Mouse (Mus musculus) liver, postnatal 0 days (tissue): ENCODE data around the gene Epn3.

Experiments used
- CTCF ChIP-seq: sonication (generic); IDR thresholded peaks from 2 replicates; pipeline ENCODE4 v1.5.1; 2016; ENCODE audit warnings: antibody characterized with exemption, low read depth
- EP300 ChIP-seq: IDR thresholded peaks from 2 replicates; pipeline ENCODE4 v1.6.1; 2016; ENCODE audit warnings: antibody characterized with exemption, low read depth, mild to moderate bottlenecking

DNA sequence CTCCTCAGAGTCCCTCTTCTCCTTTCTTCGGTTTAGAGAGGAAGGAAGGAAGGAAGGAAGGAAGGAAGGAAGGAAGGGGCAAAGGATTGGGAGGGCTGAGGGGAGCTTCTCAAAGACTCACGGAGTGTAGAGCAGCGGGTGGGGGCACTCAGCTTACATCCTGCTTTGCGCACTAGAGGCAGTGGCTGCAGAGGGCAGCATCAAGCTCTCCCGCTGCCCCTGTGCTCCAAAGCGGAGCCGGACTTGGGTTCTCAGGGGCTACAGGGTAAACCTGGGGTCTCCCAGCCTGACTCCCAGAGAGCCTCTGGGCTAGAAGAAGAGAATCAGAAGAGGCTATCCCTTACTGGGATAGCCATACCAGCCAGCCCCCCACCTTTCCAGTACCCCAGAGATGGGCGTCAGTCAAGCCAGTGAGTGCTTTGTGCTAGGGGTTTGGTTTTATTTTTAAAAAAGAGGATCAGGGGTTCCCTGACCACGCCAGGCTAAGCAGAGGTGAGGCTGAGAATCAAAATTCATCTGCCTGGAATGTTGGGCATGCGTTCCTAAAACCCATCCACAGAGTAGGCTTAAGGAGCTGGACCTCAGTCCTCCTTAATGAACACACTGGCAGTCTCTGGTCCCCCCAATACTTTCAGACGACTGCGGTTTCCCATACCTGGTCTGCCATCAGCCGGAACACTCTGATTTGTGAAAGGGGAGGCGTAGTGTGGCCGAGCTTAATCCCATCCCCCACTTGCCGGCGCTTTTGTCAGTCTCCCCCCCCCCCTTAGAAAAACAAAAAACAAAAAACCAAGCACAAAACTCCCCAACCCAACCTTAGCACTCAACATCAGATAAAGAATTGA, 27.8 kb downstream of the Epn3 start:
- no peak for TF ChIP-seq EP300
- no peak for TF ChIP-seq CTCF
